Mouse (Mus musculus) gastrocnemius, postnatal 10 days (tissue): ENCODE measurements around the gene Fam193b. TPM values are rescaled to one million over a fixed set of nuclear protein-coding genes. Genes with fewer than 3 reads are reported as not detected.
"Not testable (repeated sequence)": the region's sequence is repeated elsewhere in the genome, so short reads cannot be mapped to it uniquely, and the experiment has no call there.

Experiments
- DNase-seq: peaks from one replicate; pipeline ENCODE4 v3.0.0; 2021; ENCODE audit warnings: mixed read lengths
- long read RNA-seq, 2 experiments: library from polyadenylated mRNA; stranded (forward); transcript quantifications; one replicate each; pipeline ENCODE4 v2.0.0; 2021
- total RNA-seq, 2 experiments: library from RNA; stranded (reverse); gene quantifications; 2 replicates each; pipeline ENCODE4 v1.2.3; 2021

The Fam193b gene
- 10 to 100 TPM; 19.9 to 26.5 TPM for total RNA-seq
- long read RNA-seq, experiment 1, partial matches to known transcripts, result 2 of 16 reads
- long read RNA-seq, experiment 1, other reads (novel, unspliced or antisense), result 14 of 16 reads
- long read RNA-seq, experiment 2, partial matches to known transcripts, result 0 of 11 reads
- long read RNA-seq, experiment 2, other reads (novel, unspliced or antisense), result 11 of 11 reads

DNA sequence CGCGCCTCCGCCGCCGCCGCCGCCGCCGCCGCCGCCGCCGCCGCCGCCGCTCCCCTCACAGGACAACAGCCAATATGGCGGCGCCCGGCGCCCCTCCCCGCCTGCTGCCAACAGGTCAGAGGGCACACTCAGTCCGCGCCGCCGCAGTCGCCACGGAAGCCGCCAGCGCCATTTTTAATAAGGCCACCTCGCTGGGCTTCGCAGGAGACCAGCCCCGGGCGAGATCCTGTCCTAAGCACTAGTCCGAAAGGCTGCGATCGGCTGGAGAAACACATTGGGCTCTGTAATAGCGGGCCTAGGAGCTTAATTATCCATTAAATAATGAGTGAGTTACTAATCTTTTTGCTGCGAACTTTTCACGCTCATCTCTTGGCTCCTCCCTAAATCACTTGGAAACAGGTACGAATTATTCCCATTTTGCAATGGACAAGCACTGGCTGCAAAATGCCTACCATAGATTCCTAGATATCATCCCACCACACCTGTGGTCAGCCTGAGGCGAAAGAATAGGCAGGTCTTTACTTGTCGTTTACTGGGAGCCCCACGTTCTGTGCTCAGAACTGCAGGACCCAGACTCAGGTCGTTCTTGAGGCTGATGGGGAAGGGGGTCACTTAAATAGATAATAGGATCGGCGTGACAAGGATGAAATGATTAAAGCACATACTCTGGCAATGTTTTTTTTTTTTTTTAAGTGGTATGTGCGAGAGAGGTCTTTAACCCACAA lies at the start of gene Fam193b:
TSS of gene Fam193b (minus strand) at position 94 of the 725 bp plus-strand sequence.
- DNase-seq, result peak; percentile 96

DNA sequence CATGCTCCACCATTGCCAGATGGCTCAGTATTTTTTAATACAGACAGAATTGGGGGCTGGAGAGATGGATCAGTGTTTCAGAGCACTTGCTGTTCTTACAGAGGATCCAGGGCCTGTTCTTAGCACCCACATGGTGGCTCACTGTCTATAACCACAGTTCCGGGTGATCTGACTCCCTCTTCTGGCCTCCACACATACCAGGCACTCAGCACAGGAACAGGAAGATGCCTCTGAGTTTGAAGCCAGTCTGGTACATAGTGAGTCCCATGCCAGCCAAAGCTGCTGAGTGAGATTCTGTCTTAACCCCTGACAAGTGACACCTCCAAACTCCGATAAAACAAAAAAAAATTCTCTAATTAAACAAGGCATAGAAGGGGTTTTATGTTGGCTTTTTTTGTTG lies 49.4 kb upstream of the Fam193b start:
- DNase-seq, result no peak

DNA sequence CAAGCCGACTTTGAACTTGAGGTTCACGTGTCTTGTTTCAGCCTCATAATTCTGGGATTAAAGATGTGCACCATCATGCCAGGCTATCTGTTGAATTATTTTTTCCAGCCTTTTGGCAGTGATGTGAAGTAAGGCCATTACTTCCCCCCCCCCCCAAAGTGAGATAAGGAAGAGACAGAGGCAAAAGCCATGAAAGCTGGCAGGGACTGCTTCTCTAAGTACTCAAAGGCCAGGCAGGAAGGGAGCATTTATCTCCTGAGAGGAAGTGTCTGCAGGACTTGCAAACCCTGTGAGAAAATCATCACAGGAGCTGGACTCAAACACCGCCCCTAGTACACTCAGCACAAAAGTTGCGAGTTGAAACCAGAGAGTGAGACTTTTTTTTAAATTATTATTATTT lies 48.4 kb upstream of the Fam193b start:
- DNase-seq, result no peak

DNA sequence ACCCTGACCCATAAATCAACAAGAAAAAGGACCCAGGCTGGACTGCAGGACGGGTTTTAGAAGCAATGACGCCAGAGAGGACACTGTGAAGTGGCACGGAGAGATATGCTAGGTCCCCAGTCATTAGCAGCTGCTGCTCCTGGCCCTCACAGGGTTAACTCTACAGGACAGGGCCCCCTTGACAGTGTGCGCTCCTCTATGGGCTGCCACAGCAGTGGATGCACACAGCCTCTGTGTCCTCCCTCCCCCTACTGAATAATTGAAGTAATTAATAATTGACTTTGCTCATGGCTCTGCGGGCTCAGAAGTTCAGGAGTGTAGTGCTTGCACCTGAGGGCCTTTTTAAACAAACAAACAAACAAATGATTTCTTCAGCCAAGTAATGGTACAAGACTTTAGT lies 42.6 kb upstream of the Fam193b start:
- no peak for DNase-seq

DNA sequence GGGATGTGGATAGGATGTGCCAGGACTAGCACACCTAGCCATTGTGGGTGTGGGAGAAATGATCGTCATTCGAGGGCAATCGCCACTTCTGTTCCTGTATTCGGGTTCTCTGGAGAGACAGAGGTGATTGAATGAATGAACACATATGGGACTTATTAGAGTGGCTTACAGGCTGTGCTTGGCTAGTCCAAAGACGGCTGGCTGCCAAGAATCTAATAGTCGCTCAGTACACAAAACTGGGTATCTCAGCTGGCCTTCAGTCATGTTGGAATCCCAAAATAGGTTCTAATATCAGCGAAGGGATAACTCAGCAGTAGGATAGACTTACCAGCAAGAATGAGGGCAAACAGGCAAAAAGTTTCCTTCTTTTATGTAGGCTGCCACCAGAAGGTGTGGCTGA lies 41.1 kb upstream of the Fam193b start:
- no peak for DNase-seq

DNA sequence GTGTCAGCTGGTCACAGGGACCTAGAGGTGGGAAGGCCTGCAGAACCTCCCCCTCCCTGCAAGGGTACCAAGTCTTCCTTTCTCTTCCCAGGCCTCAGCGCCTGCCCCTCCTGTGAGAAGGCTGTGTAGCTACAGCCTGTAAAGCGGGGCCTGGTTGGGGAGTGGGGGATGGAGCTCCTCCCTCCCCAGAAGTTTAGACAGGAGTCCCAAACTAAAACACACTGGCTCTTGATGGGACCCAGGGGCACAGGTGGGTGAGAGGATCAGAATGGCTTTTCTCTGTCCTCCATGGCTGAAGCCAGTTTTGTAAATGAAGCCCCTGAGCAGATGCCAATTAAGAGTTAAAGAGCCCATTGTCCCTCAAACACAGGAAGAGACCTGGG lies 36.7 kb upstream of the Fam193b start:
- DNase-seq, result no peak

DNA sequence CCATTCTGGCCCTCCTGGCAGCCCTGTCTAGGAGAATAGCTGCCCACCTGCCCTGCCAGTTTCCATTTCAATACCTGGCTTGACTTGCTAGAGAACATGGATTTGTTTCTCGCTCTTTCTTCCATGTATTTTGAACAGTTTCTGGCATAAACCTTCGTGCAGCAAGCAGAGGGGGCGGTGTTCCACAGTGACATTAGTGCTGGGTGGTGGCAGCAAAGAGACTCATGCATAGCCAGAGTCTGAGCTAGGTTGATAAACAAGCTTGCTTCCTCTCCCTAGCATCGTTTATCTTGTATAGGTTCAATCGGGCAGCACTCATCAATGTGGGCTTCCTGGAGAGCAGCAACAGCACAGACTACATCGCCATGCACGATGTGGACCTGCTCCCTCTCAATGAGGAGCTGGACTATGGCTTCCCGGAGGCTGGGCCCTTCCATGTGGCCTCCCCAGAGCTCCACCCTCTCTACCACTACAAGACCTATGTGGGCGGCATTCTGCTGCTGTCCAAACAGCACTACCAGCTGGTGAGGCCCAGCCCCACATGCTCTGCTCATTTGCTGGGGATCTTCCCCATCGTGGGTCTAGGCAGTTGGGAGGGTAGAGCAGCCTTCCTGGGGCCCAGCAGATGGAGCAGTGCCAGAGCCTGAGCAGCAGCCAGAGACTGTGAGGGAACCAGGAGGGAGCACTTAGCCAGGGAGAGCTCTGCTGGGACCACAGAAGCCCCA lies 36.1 kb upstream of the Fam193b start:
- no peak for DNase-seq

DNA sequence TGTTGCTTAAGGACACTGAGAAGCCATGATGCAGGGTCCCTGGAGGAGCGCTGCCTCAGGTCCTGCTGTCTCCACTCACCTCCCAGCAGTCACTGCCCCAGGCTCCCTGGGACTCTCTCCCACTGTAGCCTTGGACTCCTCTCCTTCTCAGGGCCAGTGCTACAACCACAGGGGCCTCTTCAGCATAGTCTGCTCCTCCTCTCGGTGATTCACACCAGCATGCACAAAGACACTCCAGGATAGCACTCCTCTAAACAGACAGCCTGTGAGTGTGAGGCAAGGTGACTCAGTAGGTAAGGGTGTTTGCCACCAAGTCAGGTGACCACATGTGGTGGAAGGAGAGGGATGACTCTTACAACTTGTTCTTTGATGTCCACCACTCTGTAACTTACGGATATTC lies 33.7 kb upstream of the Fam193b start:
- no peak for DNase-seq

DNA sequence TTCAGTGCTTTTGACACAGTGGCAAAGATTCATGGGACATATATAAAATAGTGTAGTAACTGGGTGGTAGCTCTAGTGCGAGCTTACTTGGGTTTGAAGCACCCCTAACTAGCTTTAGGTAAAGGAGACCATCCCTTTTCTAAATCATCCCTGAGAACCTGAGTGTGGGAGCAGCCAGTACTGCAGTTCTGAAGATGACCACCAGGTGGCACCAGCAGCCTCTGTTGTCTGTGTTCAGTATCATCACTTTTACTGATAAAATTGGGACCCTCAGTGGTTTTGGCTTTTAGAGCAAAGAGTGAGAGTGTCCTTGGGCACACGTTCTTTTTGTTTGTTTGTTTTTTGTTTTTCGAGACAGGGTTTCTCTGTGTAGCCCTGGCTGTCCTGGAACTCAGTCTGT lies 30.7 kb upstream of the Fam193b start:
- DNase-seq, result peak; percentile 91

DNA sequence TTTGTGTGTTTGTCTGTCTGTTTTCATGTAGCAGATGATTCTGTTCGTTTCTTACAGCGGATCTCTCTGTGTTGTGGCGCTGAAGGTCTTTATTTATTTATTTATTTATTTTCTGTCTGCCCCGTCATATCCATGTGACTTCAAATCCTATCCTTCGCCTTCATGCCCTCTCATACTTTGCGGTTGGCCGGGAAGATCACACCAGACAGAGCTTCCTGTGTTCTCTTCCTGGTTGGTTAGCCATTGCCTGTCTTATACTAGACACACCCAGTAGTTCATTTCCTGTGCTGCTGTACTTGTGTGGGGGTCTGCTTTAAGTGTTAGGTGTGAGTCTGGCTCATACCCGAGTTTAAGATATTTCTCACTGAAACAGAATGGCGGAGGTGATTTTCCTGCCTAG lies 29.7 kb upstream of the Fam193b start:
- no peak for DNase-seq

DNA sequence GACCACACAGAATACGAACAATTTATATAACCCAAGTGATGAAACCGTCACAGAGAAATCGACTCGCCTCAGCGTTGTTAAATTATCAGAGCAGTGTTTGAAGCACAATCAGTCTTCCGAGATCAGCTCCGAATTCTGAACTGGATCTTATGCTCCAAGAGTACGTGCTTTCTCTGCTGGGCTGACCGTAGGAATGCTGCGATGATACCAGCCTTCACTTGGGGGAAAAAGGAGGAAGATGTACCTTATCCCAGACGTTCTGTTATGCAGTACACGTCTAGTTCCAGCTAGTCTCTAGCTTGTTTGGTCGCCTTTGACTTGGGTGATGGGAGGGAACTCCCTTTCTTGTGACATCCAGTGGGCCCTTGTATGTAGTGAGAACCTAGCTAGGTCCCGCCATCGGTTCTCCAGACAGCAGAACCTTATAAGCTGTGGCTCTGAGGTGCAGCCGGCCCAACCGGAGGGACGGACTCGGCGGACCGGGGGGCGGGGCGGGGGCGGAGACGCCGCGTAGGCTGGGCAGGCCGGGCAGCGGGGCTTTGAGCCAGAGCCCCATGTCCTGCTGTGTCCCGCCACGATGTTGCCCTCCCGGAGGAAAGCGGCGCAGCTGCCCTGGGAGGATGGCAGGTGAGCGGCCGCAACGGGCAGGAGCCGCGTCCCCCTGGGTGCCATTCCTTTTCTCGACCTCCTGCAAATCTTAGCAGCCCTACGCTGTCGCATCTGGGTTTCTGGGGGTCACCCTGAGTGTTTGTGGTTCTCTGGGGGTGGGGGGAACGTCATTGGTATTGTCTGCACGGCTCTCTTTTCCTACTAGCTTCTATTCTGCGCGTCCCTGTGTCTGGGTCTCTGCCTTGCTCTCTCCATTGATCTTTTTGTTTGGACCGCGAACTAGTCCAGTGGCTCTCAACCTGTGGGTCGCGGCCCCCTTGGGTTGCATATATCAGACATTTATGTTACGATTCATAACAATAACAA lies 28.9 kb upstream of the Fam193b start, which contains the start of gene B4galt7:
TSS of gene B4galt7 (plus strand) at position 331 of the 975 bp plus-strand sequence.
- peak; percentile 89 for DNase-seq

DNA sequence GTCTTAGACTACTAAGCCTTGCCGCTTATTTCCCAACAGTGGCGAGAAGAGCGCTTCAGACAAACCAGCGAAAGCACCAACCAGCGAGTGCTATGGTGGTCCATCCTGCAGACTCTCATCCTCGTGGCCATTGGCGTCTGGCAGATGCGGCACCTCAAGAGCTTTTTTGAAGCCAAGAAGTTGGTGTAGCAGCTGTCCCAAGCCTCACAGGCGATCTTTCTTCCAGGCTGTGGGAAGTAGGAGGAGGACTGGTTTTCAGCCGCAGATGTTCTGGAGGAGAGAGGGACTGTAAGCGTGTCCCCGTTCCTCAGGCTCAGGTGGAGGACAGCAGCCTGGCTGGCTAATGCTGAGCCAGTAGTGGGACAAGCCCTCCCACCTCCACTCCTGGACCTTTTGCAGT lies 25.9 kb upstream of the Fam193b start:
- DNase-seq, result no peak

DNA sequence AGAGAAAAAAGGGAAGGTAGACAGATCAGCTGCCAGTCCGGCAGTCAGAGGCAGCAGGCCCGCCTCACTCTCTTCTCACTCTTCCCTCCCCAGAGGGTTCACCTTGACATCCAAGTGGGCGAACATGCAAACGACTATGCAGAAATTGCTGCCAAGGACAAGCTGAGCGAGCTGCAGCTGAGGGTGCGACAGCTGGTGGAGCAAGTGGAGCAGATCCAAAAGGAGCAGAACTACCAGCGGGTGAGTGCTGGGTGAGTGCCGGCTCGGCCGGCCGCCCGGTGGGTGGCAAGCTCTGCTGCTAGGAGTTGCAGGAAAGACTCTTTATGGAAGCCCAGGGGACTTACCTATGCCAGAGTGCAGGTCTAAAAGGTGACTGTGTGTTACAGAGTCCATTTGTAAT lies 24.5 kb upstream of the Fam193b start:
- peak; percentile 74 for DNase-seq

DNA sequence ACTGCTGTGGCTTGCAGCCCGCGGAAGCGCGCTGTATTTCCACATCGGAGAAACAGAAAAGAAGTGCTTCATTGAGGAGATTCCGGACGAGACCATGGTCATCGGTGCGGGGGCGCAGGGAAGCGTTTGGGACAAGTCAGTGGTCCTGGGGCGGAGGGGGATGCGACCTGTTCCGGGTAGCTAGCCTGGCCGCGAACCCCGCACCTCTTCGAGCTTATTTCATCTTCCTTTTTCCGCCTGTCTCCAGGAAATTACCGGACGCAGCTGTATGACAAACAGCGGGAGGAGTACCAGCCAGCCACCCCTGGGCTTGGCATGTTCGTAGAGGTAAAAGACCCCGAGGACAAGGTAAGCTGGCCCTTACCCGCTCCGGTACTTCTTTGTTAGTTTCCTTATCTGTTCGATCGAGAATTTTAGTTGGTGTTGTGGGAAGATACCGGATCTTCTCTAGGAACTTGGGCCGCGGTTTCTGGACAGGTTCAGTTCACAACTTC lies 22.4 kb upstream of the Fam193b start:
- DNase-seq, result no peak

DNA sequence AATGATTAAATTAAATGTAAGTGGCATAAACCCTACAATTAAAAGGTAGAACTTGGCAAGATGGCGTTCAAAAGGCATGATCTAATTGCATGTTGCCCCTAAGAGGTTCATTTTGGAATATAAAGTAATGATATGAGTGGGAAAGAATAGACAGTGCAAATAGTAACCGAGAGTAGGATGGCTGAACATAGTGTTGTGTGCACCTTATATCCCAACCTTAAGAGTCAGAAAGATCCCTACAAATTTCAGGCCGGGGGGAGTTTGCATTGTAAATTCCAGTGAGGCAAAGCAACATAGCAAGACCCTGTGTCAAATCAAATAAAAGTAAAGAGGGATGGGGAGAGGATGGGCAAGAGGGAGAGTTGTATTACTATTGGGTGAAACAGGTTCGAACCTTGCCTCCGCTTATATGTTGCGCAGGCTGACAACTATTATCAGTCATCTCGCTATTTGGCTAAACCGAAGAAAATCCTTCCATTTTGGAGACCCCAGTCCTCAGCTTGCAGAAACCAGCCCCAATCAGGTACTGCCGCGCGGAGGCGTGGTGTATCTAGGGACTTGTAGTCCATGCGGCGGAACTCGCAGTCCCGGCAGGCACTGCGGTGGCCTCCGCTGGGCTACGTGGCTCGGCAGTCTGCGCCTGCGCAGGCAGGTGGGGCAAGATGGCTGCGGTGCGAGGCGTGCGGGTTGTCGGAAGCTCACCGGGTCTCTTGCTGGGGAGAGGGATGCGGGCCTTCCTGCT lies 21.8 kb upstream of the Fam193b start:
- peak; percentile 97 for DNase-seq

DNA sequence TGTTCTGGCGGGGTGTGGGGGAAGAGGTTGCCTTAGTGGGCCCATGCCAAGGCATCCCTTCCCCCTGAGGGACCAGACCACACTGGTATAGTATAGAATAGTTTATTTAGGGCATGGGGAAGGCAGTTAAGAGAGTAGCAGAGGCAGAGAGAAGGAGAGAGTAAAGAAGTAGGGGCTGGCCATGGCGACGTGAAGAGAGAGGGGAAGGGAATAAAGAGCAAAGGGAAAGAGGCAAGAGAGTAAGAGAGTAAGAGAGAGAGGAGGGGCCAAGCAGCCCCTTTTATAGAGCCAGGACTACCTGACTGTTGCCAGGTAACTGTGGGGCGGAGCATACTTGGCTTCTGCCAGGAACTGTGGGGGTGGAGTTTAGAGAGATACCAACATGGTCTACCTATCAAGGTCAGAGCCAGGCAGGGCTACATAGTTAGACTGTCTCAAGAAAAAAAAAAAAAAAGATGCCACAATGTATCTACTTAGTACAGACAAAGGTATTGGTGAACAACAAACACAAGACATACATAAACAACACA lies 21.1 kb upstream of the Fam193b start:
- no peak for DNase-seq

DNA sequence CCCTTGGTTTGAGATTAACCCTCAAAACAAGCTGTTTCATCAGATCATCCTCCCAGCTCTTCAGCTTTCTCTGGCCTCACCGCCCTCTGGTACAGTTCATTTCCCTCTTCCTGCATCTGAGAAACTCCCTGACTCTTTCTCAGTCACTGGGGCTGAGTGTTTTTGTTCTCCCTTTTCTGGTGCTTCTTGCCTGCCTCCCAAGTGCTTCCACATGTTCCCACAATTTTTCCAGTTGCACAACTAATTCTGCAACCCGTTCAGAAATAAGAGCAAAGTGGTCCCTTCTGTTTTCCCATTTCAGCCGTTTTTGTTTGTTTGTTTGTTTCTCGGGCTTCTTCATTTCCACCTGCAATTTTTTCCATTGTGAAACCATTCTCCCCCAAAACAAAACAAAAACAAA lies 7.2 kb upstream of the Fam193b start:
- no peak for DNase-seq

DNA sequence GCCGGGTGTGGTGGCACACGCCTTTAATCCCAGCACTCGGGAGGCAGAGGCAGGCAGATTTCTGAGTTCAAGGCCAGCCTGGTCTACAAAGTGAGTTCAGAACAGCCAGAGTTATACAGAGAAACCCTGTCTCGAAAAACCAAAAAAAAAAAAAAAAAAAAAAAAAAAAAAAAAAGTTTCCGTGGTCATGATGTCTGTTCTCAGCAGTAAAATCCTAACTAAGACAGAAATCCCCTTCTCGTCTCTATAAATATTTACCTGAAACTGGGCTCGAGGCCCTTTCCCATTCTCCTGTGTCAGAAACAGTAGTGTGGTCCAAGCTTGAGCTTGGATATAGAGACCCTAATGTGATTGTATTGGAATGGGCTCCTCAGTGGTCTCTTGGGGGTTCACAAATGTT lies 6.0 kb upstream of the Fam193b start:
- not testable (repeated sequence) for DNase-seq

DNA sequence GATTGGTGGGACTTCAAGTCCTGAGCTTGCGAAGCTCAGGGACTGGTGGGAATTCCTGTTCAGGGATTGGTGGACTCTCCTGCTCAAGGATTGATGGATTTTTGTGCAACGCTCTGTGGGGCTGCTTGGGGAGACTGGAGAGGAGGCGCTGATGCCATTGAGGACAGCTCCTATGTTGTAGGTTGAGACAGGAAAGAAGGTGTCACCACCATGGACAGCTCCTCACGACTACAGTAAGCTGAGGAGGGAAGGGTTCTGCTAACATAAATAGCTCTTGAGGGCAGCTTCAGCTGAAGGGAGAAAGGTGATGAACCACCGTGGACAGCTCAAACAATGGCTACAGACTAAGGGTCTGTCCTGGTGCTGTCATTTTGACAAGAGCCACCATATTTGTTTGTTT lies 5.0 kb upstream of the Fam193b start:
- no peak for DNase-seq

DNA sequence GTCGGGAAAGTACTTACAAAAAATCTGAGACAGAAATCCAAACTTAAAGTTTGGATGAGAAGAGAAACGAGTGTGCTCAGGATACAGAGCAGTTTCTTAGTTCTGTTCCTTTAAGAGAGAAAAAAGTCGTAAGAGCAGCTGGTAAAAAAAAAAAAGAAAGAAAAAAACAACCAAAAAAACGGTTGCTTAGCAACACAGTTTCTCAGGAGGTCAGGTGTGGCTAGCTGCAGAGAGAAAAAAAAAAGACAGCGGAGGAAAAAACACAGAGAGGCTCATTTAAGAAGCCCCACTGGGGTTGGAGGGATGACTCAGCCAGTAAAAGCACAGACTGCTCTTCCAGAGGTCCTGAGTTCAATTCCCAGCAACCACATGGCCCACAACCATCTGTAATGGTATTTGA lies 3.4 kb upstream of the Fam193b start:
- DNase-seq, result no peak

DNA sequence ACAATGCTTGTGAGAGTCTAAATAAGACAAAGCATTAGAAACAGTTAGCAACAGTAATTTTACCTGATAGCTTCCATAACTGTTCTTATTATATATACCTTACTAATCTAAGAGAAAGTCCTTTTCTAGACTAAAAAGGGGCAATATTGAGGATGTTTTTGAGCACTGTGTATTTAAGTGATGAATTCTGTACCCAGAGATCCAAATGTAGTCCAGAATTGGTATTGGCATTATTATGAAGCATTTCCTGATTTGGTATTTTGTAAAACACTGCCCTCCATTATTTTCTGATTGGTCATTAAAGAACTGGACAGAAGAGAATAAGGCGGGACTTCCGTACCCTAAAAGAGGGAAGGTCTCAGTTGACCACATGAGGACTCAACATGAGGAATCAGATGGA lies 2.5 kb upstream of the Fam193b start, which contains the start of gene Tmed9:
TSS of gene Tmed9 (plus strand) at position 301 of the 400 bp plus-strand sequence.
- DNase-seq, result no peak
